Mouse (Mus musculus) ES-E14 (cell line): ENCODE data around the gene Dcx. TPM values are rescaled to one million over a fixed set of nuclear protein-coding genes. Genes with fewer than 3 reads are reported as not detected.

Experiments
- DNase-seq: peaks from one replicate; pipeline ENCODE4 v3.0.0-alpha.2; 2013; ENCODE audit warnings: low read depth, low spot score
- H3K27ac ChIP-seq: 2 replicates; pipeline ENCODE4 v1.5.1; 2012; ENCODE audit warnings: low read depth, mild to moderate bottlenecking, low read length, moderate library complexity, mixed read lengths; ENCODE audit not compliant: poor library complexity, insufficient read depth, severe bottlenecking
- H3K36me3 ChIP-seq: 2 replicates; pipeline ENCODE4 v1.6.1; 2012; ENCODE audit warnings: mild to moderate bottlenecking, low read length, moderate library complexity, mixed read lengths; ENCODE audit not compliant: control insufficient read depth, poor library complexity, insufficient read depth, severe bottlenecking
- H3K4me1 ChIP-seq, 2 experiments: fragments of 150-350 bp in 1 of 2; sonication (generic) in 1 of 2; 2 replicates each; pipeline ENCODE4 v1.6.1; 2012; ENCODE audit warnings: low read length in 2 of 2, mild to moderate bottlenecking in 1 of 2, mixed read lengths in 1 of 2; ENCODE audit not compliant: control insufficient read depth in 2 of 2, insufficient read depth in 2 of 2, poor library complexity in 1 of 2
- H3K4me3 ChIP-seq, 2 experiments: fragments of 150-350 bp in 1 of 2; sonication (generic) in 1 of 2; 2 replicates each; pipeline ENCODE4 v1.5.1; 2012; ENCODE audit warnings: low read length in 2 of 2, low read depth in 1 of 2, mild to moderate bottlenecking in 1 of 2, mixed read lengths in 1 of 2; ENCODE audit not compliant: insufficient read depth in 1 of 2, poor library complexity in 1 of 2, severe bottlenecking in 1 of 2
- H3K9ac ChIP-seq: 2 replicates; pipeline ENCODE4 v1.6.1; 2012; ENCODE audit warnings: low read depth, mild to moderate bottlenecking, low read length, mixed read lengths; ENCODE audit not compliant: poor library complexity, insufficient read depth, severe bottlenecking
- H3K9me3 ChIP-seq: fragments of 150-350 bp; sonication (generic); 2 replicates; pipeline ENCODE4 v1.6.1; 2012; ENCODE audit warnings: low read depth, mild to moderate bottlenecking, low read length; ENCODE audit not compliant: control insufficient read depth, insufficient read depth
- CHD2 ChIP-seq: IDR thresholded peaks from 2 replicates; pipeline ENCODE4 v1.6.1; 2014; ENCODE audit warnings: mild to moderate bottlenecking, low read depth, low read length, inconsistent platforms
- HCFC1 ChIP-seq: IDR thresholded peaks from 2 replicates; pipeline ENCODE4 v1.6.1; 2012; ENCODE audit warnings: low read length, inconsistent platforms, borderline replicate concordance; ENCODE audit not compliant: insufficient read depth
- MAFK ChIP-seq: IDR thresholded peaks from 2 replicates; pipeline ENCODE4 v1.6.1; 2014; ENCODE audit warnings: mild to moderate bottlenecking, low read depth, low read length, inconsistent platforms; ENCODE audit not compliant: insufficient read depth
- ZC3H11A ChIP-seq: IDR thresholded peaks from 2 replicates; pipeline ENCODE4 v1.6.1; 2012; ENCODE audit warnings: low read depth, mild to moderate bottlenecking, inconsistent platforms, low read length, borderline replicate concordance
- ZNF384 ChIP-seq: IDR thresholded peaks from 2 replicates; pipeline ENCODE4 v1.6.1; 2012; ENCODE audit warnings: low read depth, low read length, inconsistent platforms
- in situ Hi-C, 2 experiments: fragments of 600-800 bp; cut with MboI; formaldehyde crosslinking; loops; one replicate each; pipeline ENCODE4 v1.15.1; 2025; ENCODE audit warnings: low sequenced_read_pairs in 2 of 2, inconsistent platforms in 1 of 2; ENCODE audit not compliant: unreplicated experiment in 2 of 2
- total RNA-seq: library from RNA; depleted of rRNA; stranded (reverse); fragments of 300-350 nt; gene quantifications from 2 replicates; pipeline ENCODE4 v1.2.3, GENCODE M21; 2012

The Dcx gene
- total RNA-seq, 1 experiment = not detected

- TF ChIP-seq MAFK (no peak), ZNF384 (no peak), ZC3H11A (no peak), CHD2 (no peak), HCFC1 (no peak)
- Histone ChIP-seq H3K36me3 (no peaks in the 10 kb centered on the region), H3K9me3 (no peaks in the 10 kb centered on the region), H3K9ac (no peak overlapping the region), H3K27ac (no peak overlapping the region), H3K4me1 (no peaks in the 10 kb centered on the region), H3K4me3 (no peak overlapping the region)
- in situ Hi-C loops = no loop called here
- DNase-seq = no peak
These were observed 11.0 kb downstream of the Dcx start for GRCm38 (mm10) chrX:143922070-143922469.

- DNase-seq = no peak
- no peaks in the 10 kb centered on the region for H3K36me3 ChIP-seq
- H3K27ac ChIP-seq = no peak overlapping the region
- no peak overlapping the region for H3K4me3 ChIP-seq
- no peak for TF ChIP-seq HCFC1
- no peaks in the 10 kb centered on the region for H3K4me1 ChIP-seq
- no peak overlapping the region for H3K9ac ChIP-seq
- in situ Hi-C loops = no loop called here
- H3K9me3 ChIP-seq = no peaks in the 10 kb centered on the region
These were observed 26.2 kb downstream of the Dcx start for GRCm38 (mm10) chrX:143906699-143907471.

GRCm38 (mm10) chrX:143904689-143905088 is 28.4 kb downstream of the Dcx start:
- Histone ChIP-seq H3K9me3 (no peaks in the 10 kb centered on the region), H3K4me3 (no peak overlapping the region), H3K36me3 (no peaks in the 10 kb centered on the region), H3K9ac (no peak overlapping the region), H3K27ac (no peak overlapping the region), H3K4me1 (no peaks in the 10 kb centered on the region)
- peak; percentile 26 for DNase-seq
- TF ChIP-seq ZNF384 = no peak
- no peak for TF ChIP-seq MAFK
- TF ChIP-seq CHD2 = no peak
- no peak for TF ChIP-seq ZC3H11A
- no peak for TF ChIP-seq HCFC1
- in situ Hi-C loops = no loop called here

GRCm38 (mm10) chrX:143902300-143902699 is 30.8 kb downstream of the Dcx start:
- no peak overlapping the region for H3K4me3 ChIP-seq
- no peaks in the 10 kb centered on the region for H3K36me3 ChIP-seq
- TF ChIP-seq HCFC1 = no peak
- no peak for TF ChIP-seq ZNF384
- TF ChIP-seq ZC3H11A = no peak
- TF ChIP-seq CHD2 = no peak
- no peak for TF ChIP-seq MAFK
- in situ Hi-C loops = no loop called here
- no peak overlapping the region for H3K27ac ChIP-seq
- H3K9me3 ChIP-seq = no peaks in the 10 kb centered on the region
- DNase-seq = no peak
- H3K4me1 ChIP-seq = no peaks in the 10 kb centered on the region
- no peak overlapping the region for H3K9ac ChIP-seq
